9 mouse cellular contexts compared by ENCODE assay signal in genomic region chr15:95880616-95881151, GRCm38 (mm10).
DNase-seq lines count a peak whose midpoint lies in the region; ATAC-seq and TF ChIP-seq lines count a peak whose summit lies in the region.
"Had no signal": no experiment of that assay in that cellular context is flagged by ENCODE, and none has a peak within 500 bp of the region (broad histone marks: within the 10 kb centered on the region; RNA-seq: fewer than 3 reads in every experiment).

No protein-coding gene starts in this region.

- H3K27me3 ChIP-seq in midbrain, embryonic 13.5 days: no peaks in the 10 kb centered on the region
- H3K27me3 ChIP-seq in midbrain, postnatal 0 days (ENCODE audit: insufficient read depth, low read length): no peaks in the 10 kb centered on the region
- no peaks in the 10 kb centered on the region for H3K27me3 ChIP-seq in liver, embryonic 12.5 days (replicated peaks)
- H3K27me3 ChIP-seq: CH12.LX had no signal

- no peak overlapping the region for H3K9ac ChIP-seq in midbrain, embryonic 13.5 days (replicated peaks)
- H3K9ac ChIP-seq in midbrain, postnatal 0 days (replicated peaks; ENCODE audit: low read length, poor library complexity, severe bottlenecking): no peak overlapping the region
- 0 out of 2 replicates have a peak overlapping the region, but pooled peaks have one; percentile 25 for H3K9ac ChIP-seq in liver, embryonic 12.5 days

- 0 out of 2 replicates have a peak, but pooled peaks have one; percentile 14 for ATAC-seq in midbrain, embryonic 13.5 days
- no peak for ATAC-seq in midbrain, postnatal 0 days (ENCODE audit: low FRiP score)
- ATAC-seq in liver, embryonic 12.5 days: no peak

- 59% methylated on average over 10 of the region's 10 CpGs for WGBS in midbrain, embryonic 13.5 days
- 49% methylated on average over 10 of the region's 10 CpGs for WGBS in midbrain, postnatal 0 days
- WGBS in liver, embryonic 12.5 days (ENCODE audit: insufficient replicate concordance): 6% methylated on average over 10 of the region's 10 CpGs

- no peaks in the 10 kb centered on the region for H3K36me3 ChIP-seq in midbrain, embryonic 13.5 days
- no peaks in the 10 kb centered on the region for H3K36me3 ChIP-seq in midbrain, postnatal 0 days (ENCODE audit: insufficient read depth, low read length)
- no peaks in the 10 kb centered on the region for H3K36me3 ChIP-seq in liver, embryonic 12.5 days

- H3K4me1 ChIP-seq in midbrain, embryonic 13.5 days (replicated peaks): peaks cover 7% of the 10 kb centered on the region
- no peaks in the 10 kb centered on the region for H3K4me1 ChIP-seq in midbrain, postnatal 0 days (ENCODE audit: insufficient read depth, low read length)
- H3K4me1 ChIP-seq in liver, embryonic 12.5 days: peaks cover 57% of the 10 kb centered on the region

- DNase-seq in midbrain, postnatal 0 days (ENCODE audit: low spot score): no peak
- DNase-seq in heart, postnatal 36 days: peak; percentile 47 to 52
- DNase-seq in yolk sac, embryonic 10.5 days (ENCODE audit: low spot score): peak; percentile 43
- DNase-seq in layer of hippocampus, adult 11-12 months (ENCODE audit: low spot score): no peak
- no peak for DNase-seq in cerebellum, postnatal 25 days
- DNase-seq in gastrocnemius, postnatal 36 days: no peak

- H3K9me3 ChIP-seq in midbrain, embryonic 13.5 days: no peaks in the 10 kb centered on the region
- no peaks in the 10 kb centered on the region for H3K9me3 ChIP-seq in midbrain, postnatal 0 days (ENCODE audit: low read length)
- no peaks in the 10 kb centered on the region for H3K9me3 ChIP-seq in liver, embryonic 12.5 days (replicated peaks)

- H3K27ac ChIP-seq in midbrain, embryonic 13.5 days: no peak overlapping the region
- H3K27ac ChIP-seq in midbrain, postnatal 0 days (ENCODE audit: low read depth, low read length): no peak overlapping the region
- peak overlapping the region; percentile 10; the same call in 1 of the 2 replicates for H3K27ac ChIP-seq in liver, embryonic 12.5 days

- H3K4me2 ChIP-seq in midbrain, embryonic 13.5 days (replicated peaks): no peak overlapping the region
- no peak overlapping the region for H3K4me2 ChIP-seq in midbrain, postnatal 0 days (ENCODE audit: low read depth, low read length, poor library complexity, severe bottlenecking)
- peak overlapping the region; percentile 33 for H3K4me2 ChIP-seq in liver, embryonic 12.5 days

- intact Hi-C loops in heart, postnatal 36 days (cut with DNase I): loop anchor here (2.0 to 5.0 kb wide), 2 partner anchors 86 to 108 kb away; no protein-coding TSS in a partner anchor
- intact Hi-C loops in gastrocnemius, postnatal 36 days (cut with DNase I): no loop called here

- TF ChIP-seq CTCF in midbrain, postnatal 0 days (IDR thresholded peaks at IDR 0.05): no peak

- no peak overlapping the region for H3K4me3 ChIP-seq in midbrain, embryonic 13.5 days (replicated peaks)
- H3K4me3 ChIP-seq in midbrain, postnatal 0 days (ENCODE audit: low read depth, low read length): no peak overlapping the region
- no peak overlapping the region for H3K4me3 ChIP-seq in liver, embryonic 12.5 days

Comparison
In these comparisons a context has a peak if more than half of its experiments do, and no peak if none do; other contexts are left out.
1. DNase-seq: peak in heart, postnatal 36 days (2 of 2) and yolk sac, embryonic 10.5 days (single experiment); none in midbrain, postnatal 0 days (single experiment), layer of hippocampus, adult 11-12 months (single experiment), cerebellum, postnatal 25 days (0 of 2) and gastrocnemius, postnatal 36 days (0 of 2).